Mouse (Mus musculus) liver, adult 2 months (tissue): Measurements from ENCODE around the gene Ddn.

ENCODE experiments used
- CTCF ChIP-seq: fragments of 200-500 bp; IDR thresholded peaks from 2 replicates; pipeline ENCODE4 v1.5.1; 2011; ENCODE audit warnings: low read depth, low read length, control low read depth
- POLR2A ChIP-seq: fragments of 200-500 bp; IDR thresholded peaks from 2 replicates; pipeline ENCODE4 v1.6.1; 2011; ENCODE audit warnings: low read length, control low read depth; ENCODE audit not compliant: insufficient read depth; ENCODE audit errors: extremely low read depth

- TF ChIP-seq POLR2A: no peak
- TF ChIP-seq CTCF: no peak
Observed at GRCm38 (mm10) chr15:98832161-98833058, 23.1 kb upstream of the Ddn start.
